Mouse (Mus musculus): ENCODE results near the gene Chrnb1.

The Chrnb1 gene

DNA sequence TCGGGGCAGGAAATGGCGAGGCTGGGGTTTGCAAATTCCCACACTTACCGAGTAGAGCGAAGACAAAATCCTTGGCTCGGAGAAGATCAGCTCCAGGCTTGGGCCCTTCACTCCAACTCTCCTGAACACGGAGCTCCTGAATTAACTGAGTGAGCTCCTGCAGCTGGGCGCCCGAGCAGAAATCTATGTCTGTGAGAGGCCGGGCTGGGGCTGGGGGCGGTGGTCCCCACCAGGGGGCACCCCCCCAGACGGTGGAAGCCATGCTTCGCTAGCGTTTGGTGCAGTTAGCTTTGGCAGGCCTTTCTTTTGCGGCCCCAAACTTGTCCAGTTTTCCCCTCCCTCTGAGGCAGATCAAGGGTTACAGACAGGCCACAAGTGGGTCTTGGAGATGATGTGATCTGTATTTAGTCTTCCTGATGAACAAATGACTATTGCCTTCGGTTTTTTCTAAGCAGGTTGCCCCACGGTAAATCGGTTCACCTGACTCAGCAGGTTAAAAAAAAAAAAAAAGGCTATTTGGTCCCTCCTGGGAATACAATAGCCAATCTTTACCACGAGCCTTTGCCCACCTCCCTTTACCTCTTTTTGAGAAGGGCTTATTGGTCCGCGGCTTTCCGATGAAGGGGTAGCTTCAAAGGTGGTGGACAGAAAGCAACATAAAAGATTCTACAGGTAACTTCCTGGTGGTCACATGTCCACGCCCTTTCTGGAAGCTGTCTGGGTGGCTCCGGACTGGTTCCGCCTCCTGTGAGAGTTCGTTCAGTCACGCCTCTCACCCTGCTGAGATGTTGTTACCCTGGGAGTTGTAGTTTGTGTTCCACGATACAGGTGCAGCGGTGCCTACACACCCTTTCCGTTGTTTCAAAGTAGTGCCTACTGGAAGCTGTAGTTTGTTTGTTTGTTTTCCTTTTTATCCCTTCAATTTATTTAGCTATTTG, 9.5 kb upstream of the Chrnb1 start, which contains the start of gene Tmem102:
TSS of gene Tmem102 (minus strand) at position 653 of the 938 bp plus-strand sequence.
- no peak for DNase-seq (ENCODE audit: extremely low spot score, low read depth, low spot score)

DNA sequence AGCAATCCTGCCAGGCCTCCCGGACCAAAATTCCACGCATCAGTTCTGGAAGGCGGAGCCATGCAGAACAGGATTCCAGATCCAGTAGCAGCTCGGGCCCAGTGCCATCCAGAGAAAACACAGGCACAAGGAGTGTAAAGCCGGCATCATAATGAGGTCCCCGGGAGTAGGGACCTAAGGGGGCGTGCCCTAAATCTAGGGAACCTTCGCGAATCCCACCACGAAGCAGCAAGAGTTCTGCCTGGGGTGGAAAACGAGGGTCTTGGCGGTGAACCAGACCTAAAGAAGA, 8.9 kb upstream of the Chrnb1 start:
- DNase-seq (ENCODE audit: extremely low spot score, low read depth, low spot score) = no peak

- no peak for DNase-seq (ENCODE audit: extremely low spot score, low read depth, low spot score)
Measured at GRCm38 (mm10) chr11:69803786-69804651, 8.3 kb upstream of the Chrnb1 start.

DNA sequence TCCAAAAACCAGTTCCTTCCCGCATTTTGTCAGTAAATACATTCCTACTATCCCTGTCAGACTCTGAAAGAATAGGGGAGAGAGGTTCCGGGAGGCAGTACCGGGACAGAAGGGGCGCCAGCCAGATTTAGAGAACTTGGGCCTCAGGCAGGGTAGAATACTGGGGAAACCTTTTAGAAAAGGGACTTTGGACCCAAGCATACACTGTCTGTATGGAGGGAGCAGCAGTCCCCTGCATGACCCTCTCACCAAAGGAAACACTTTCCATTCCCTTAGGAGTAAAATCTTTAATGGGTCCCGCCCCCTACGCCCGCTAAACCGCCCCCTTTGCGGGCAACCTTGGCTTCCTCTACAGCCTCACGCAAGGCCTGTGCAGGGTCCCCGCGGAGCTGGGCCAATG, 7.6 kb upstream of the Chrnb1 start:
- DNase-seq (ENCODE audit: extremely low spot score, low read depth, low spot score) = no peak

DNA sequence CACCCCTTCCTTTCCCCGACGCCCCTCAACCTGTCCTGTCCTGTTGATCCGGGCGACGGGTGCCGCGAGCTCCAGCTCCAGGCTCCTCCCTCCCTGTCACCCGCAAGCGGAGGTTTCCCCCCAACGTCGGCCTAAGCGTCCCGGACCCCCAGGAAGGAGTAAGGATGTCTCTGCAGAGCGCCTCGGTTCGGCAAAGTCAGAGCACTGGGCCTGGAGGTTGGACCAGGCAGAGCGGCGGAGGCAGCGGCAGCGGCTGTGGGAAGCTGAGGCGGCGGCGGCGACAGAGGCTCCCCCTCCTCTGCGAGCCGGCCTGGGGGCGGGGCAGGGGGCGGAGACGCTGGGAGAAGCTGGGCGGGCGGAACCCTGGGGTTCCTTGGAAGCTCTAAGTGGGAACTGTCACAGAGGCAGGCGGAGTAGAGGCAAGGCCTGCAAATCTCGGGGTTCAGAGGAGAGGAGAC, 6.9 kb upstream of the Chrnb1 start:
- DNase-seq (ENCODE audit: extremely low spot score, low read depth, low spot score) = no peak

DNA sequence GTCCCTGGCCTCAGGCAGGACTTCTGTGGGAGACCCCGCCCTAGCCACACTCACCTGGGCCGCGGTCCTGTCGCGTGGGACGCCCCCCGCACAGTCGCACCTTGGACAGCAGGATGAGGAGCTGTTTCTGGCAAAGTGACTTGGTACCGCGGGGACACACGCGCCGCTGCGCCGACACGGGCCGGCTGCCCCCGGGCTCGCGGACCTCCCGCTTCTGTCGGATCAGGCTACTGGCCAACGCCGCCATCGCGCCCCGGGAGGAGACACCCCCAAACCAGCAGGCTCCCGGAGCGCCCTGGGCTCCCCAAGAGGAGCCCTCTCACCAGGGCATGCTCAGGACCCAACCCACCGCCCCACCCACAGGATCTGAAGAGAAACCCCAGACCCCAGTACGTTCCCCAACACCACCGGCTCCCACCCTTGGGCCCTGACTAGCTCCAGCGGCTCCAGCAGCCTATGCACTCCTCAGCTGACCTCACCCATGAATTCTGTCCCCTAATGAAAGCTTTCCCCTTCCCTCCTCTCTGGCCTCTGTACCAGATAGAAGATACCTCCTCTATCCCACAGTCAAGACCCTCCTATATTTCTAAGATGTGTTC, 5.7 kb upstream of the Chrnb1 start, which contains the start of gene Fgf11:
TSS of gene Fgf11 (minus strand) at position 479 of the 599 bp plus-strand sequence.
- no peak for DNase-seq (ENCODE audit: extremely low spot score, low read depth, low spot score)

- peak; percentile 61 for DNase-seq (ENCODE audit: extremely low spot score, low read depth, low spot score)
Measured at GRCm38 (mm10) chr11:69800392-69801197, 4.9 kb upstream of the Chrnb1 start.

DNA sequence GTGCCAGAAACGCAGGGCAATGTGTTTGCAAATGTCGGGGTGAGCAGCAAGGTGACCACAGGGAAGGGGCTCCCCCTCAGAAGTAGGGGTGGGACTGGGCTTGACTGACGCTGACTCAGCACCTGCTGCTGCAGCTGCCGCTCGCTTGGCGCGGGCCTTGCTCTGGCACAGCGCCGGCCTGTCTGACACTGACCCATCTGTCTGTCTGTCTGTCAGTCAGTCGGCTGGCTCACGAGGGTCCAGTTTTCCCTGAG, 4.3 kb upstream of the Chrnb1 start:
- no peak for DNase-seq (ENCODE audit: extremely low spot score, low read depth, low spot score)

DNA sequence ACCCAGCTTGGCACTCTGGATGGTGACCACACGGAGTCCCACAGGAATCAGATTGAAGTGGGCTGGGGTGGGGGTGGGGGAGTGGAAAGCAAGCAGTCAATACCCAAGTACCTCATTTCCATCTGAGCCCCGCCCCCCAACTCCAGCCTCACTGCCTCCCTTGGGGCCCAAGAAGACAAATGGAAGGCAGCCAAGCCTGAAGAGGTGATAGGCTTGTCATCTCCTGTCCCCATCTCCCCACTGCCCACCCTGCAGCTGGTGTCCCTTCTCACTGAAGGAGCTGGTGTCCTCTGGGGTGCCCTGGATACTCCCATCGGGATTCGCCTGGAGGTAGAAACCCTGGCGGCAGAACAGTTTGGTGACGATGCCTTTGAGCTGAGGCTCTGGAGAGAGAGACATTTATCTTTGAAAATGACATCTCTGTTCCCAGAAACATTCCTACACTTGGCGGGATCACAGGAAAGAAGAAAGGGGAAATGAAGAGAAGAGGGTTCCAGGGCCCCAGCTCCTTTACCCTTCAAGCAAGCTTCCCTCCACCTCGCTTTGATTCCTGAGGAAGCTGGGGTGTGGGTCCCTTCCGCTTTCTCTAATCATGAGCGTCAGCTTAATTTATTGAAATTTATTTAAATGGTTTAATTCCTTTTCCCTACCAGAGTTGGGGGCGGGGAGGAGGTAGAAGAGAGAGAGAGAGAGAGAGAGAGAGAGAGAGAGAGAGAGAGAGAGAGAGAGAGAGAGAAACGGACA, 3.8 kb upstream of the Chrnb1 start:
- DNase-seq (ENCODE audit: extremely low spot score, low read depth, low spot score) = no peak

GRCm38 (mm10) chr11:69797924-69798323, 2.2 kb upstream of the Chrnb1 start:
- no peak for DNase-seq (ENCODE audit: extremely low spot score, low read depth, low spot score)

- DNase-seq (ENCODE audit: extremely low spot score, low read depth, low spot score) = no peak
Measured at GRCm38 (mm10) chr11:69795983-69796435, 266 bp upstream of the Chrnb1 start.

DNA sequence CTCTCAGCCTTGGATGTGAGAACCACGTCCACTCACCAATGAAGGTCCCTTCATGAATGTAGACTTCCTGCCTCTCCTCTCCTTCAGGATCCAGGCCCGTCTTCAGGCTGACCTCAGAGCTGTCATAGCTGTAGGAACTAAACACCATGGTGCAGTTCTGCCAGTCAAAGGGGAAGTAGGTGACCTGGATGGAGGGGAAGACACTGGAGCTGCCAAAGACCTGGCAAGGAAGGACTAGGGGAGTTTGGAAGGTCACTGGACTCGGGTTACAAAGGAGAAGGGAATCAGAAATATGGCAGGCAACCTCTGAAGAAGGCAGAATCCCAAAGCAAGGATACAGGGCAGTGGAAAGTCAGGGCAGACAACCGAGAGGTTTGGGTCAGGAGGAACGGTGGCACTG, 2.3 kb downstream of the Chrnb1 start:
- DNase-seq (ENCODE audit: extremely low spot score, low read depth, low spot score) = no peak

- DNase-seq (ENCODE audit: extremely low spot score, low read depth, low spot score) = no peak
Measured at GRCm38 (mm10) chr11:69791420-69791819, 4.3 kb downstream of the Chrnb1 start.

DNA sequence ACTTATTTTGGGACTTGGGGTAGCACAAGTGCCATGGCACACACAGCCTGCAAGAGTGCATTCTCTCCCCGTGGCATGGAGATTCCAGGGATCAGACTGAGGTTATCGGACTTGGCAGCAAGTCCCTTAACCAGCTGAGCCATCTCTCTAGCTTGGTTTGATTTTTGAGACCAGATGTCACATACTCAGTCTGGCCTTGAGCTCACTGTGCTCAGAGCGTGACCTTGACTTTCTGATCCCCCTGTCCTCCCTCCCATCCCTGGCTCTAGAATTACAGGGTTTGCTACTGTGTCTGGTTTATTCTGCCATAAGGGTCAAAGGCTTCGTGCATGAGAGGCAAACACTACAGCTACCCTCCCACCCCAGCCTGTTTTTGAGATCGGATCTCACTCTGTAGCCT, 6.3 kb downstream of the Chrnb1 start:
- DNase-seq (ENCODE audit: extremely low spot score, low read depth, low spot score) = no peak

- DNase-seq (ENCODE audit: extremely low spot score, low read depth, low spot score) = no peak
Measured at GRCm38 (mm10) chr11:69787306-69787705, 8.4 kb downstream of the Chrnb1 start.

DNA sequence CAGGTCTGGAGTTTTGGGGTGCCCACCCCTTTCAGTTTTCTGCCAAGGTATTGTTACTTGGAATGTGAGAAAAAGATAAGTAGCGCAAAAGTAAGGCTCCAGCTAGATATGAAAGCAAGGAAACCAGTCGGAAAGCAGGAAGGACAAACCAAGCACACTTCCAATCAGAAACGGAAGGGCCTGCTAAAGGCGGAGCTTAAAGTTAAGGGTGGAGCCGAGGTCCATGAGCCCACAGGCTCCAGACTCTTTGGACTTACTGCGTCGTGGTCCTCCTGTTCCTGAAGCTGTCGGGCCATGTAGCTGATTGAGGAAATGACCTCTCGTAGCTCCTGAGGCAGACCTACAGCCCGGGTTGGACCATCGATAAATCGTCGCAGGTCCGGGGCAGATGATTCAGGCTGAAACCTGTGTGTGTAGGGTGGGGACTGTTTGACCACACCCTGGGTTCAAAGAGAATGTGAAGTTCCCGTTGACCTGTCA, 10.9 kb downstream of the Chrnb1 start:
- DNase-seq (ENCODE audit: extremely low spot score, low read depth, low spot score) = no peak

DNA sequence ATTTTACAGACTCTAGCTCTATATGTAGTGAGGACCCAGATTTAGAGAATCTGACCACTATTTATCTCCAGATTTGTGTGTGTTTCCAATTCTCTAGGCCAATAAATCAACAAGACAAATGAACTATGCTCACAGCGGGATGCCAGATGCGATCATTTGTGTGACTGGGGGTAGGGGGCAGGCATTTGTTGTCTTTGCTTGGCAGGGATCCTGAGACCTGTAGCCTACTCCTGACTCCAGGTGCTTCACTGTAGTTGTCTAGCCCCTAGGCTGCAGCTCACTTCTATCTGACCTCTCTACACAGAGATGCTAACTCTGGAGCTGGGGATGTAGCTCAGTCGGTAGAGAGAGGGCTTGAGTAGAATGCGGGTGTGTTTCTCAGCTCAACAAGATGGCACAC, 13.9 kb downstream of the Chrnb1 start:
- DNase-seq (ENCODE audit: extremely low spot score, low read depth, low spot score) = no peak

DNA sequence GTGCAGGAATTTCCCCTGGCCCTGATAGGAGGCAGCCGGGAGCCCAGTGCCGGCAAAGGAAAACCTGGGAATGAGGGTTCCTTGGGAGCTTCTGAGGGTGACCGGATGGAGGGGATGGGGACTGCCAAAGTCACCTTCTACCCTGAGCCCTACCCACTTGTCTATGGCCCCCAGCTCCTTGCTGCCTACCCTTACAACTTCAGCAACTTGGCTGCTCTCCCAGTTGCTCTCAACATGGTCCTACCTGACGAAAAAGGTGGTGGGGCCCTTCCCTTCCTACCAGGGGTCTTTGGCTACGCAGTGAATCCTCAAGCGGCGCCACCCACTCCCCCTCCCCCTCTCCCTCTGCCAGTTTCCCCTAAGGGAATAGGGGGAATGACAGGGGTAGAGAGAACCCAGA, 16.8 kb downstream of the Chrnb1 start:
- no peak for DNase-seq (ENCODE audit: extremely low spot score, low read depth, low spot score)

DNA sequence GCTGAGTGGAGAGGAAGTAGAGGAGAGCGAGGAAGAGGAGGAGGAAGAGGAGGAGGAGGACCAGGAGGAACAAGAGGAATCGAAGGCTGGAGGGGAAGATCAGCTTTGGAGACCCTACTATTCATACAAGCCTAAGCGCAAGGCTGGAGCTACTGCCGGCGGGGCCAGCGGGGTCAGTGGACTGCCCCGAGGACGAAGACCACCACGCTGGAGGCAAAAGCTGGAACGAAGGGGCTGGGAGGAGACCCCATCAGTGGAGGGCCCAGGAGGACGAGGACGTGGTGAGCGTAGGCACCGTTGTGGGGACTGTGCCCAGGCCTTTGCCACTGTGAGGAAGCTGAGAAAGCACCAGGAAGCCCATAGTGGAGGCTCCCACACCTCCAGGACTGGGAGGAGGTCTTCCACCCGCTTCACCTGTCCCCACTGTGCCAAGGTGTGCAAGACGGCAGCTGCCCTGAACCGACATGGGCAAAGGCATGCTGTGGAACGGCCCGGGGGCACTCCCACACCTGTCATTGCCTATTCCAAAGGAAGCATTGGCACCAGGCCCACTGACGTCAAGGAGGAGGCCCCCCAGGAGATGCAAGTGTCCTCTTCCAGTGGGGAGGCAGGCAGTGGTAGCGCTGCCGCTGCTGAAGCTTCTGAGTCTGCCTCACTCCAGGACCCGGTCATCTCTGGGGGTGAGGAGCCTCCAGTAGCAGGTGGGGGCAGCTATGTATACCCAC, 17.3 kb downstream of the Chrnb1 start:
- no peak for DNase-seq (ENCODE audit: extremely low spot score, low read depth, low spot score)
